Mouse (Mus musculus) lung, adult 2 months (tissue): ENCODE data around the gene Acsm2.

Experiments used
- CTCF ChIP-seq: fragments of 200-500 bp; IDR thresholded peaks from 2 replicates; pipeline ENCODE4 v1.5.1; 2011; ENCODE audit warnings: mild to moderate bottlenecking, low read length, control low read depth; ENCODE audit not compliant: insufficient read depth
- POLR2A ChIP-seq: fragments of 200-500 bp; IDR thresholded peaks from 2 replicates; pipeline ENCODE4 v1.6.1; 2011; ENCODE audit warnings: low read depth, mild to moderate bottlenecking, control low read depth, low read length, borderline replicate concordance; ENCODE audit errors: extremely low read depth

- TF ChIP-seq POLR2A = no peak
- TF ChIP-seq CTCF = no peak
Measured at GRCm38 (mm10) chr7:119523389-119523788, 30.8 kb upstream of the Acsm2 start, which contains the start of gene Pdilt.
